Mouse (Mus musculus) erythroblast, embryonic 14.5 days (primary cell): Measurements from ENCODE around the gene Olfr1219. TPM values are rescaled to one million over a fixed set of nuclear protein-coding genes. Genes with fewer than 3 reads are reported as not detected.

Source experiments
- H3K27me3 ChIP-seq: 2 replicates; pipeline ENCODE4 v1.6.1; 2012; ENCODE audit warnings: inconsistent platforms; ENCODE audit not compliant: control insufficient read depth
- H3K36me3 ChIP-seq: 2 replicates; pipeline ENCODE4 v1.6.1; 2012; ENCODE audit warnings: mild to moderate bottlenecking, inconsistent platforms; ENCODE audit not compliant: control insufficient read depth
- H3K4me1 ChIP-seq: 2 replicates; pipeline ENCODE4 v1.6.1; 2012; ENCODE audit warnings: inconsistent platforms; ENCODE audit not compliant: control insufficient read depth
- H3K4me3 ChIP-seq: replicated peaks from 2 replicates; pipeline ENCODE3; 2012; ENCODE audit warnings: moderate library complexity, mild to moderate bottlenecking, inconsistent platforms
- H3K9me3 ChIP-seq: 2 replicates; pipeline ENCODE4 v1.6.1; 2012; ENCODE audit warnings: low read length, inconsistent platforms, mixed read lengths; ENCODE audit not compliant: control insufficient read depth
- GATA1 ChIP-seq: IDR thresholded peaks from 2 replicates; pipeline ENCODE4 v1.6.1; 2012; ENCODE audit warnings: low read length, inconsistent platforms, mixed read lengths
- TAL1 ChIP-seq: IDR thresholded peaks from 3 replicates; pipeline ENCODE4 v1.6.1; 2012; ENCODE audit warnings: low read length, inconsistent platforms, mixed read lengths
- polyA plus RNA-seq: library from polyadenylated mRNA; stranded (reverse); fragments of >175 nt; gene quantifications from 2 replicates; pipeline ENCODE4 v1.2.3, GENCODE M21; 2012

Olfr1219 gene
- polyA plus RNA-seq, result not detected in 2 replicates

GRCm38 (mm10) chr2:89083413-89083812 is at the start of gene Olfr1219:
TSS of gene Olfr1219 (minus strand) at chr2:89083513.
- H3K4me1 ChIP-seq, result no peaks in the 10 kb centered on the region
- no peaks in the 10 kb centered on the region for H3K36me3 ChIP-seq
- no peak within 1 kb of the TSS for H3K4me3 ChIP-seq
- H3K27me3 ChIP-seq, result no peaks in the 10 kb centered on the region
- H3K9me3 ChIP-seq, result no peaks in the 10 kb centered on the region
- TF ChIP-seq GATA1, result no peak
- TF ChIP-seq TAL1, result no peak

- Histone ChIP-seq H3K36me3 (no peaks in the 10 kb centered on the region), H3K9me3 (no peaks in the 10 kb centered on the region)
- TF ChIP-seq GATA1 (no peak), TAL1 (no peak)
Observed at GRCm38 (mm10) chr2:89132954-89133353, 49.6 kb upstream of the Olfr1219 start, which contains the start of gene Olfr1222. TSS of gene Olfr1222 (minus strand) at chr2:89133054.

GRCm38 (mm10) chr2:89117183-89117582 is 33.9 kb upstream of the Olfr1219 start, which contains the start of gene Olfr1221:
TSS of gene Olfr1221 (minus strand) at chr2:89117283.
- no peak within 1 kb of the TSS for H3K4me3 ChIP-seq
- no peaks in the 10 kb centered on the region for H3K4me1 ChIP-seq
- no peaks in the 10 kb centered on the region for H3K36me3 ChIP-seq
- no peaks in the 10 kb centered on the region for H3K9me3 ChIP-seq
- TF ChIP-seq GATA1 (no peak), TAL1 (no peak)
- H3K27me3 ChIP-seq, result no peaks in the 10 kb centered on the region

More at GRCm38 (mm10) chr2:89132954-89133353, 49.6 kb upstream of the Olfr1219 start, which contains the start of gene Olfr1222:
- H3K4me1 ChIP-seq, result no peaks in the 10 kb centered on the region
- H3K27me3 ChIP-seq, result no peaks in the 10 kb centered on the region
- no peak within 1 kb of the TSS for H3K4me3 ChIP-seq

GRCm38 (mm10) chr2:89106735-89107134 is 23.4 kb upstream of the Olfr1219 start, which contains the start of gene Olfr1220:
TSS of gene Olfr1220 (minus strand) at chr2:89106835.
- Histone ChIP-seq H3K36me3 (no peaks in the 10 kb centered on the region), H3K9me3 (peaks cover 2% of the 10 kb centered on the region; the same call in 1 of the 2 replicates), H3K4me3 (no peak within 1 kb of the TSS), H3K4me1 (no peaks in the 10 kb centered on the region), H3K27me3 (no peaks in the 10 kb centered on the region)
- TF ChIP-seq TAL1 (no peak), GATA1 (no peak)

- Histone ChIP-seq H3K27me3 (no peaks in the 10 kb centered on the region), H3K4me3 (no peak overlapping the region), H3K9me3 (no peaks in the 10 kb centered on the region), H3K4me1 (no peaks in the 10 kb centered on the region), H3K36me3 (no peaks in the 10 kb centered on the region)
- no peak for TF ChIP-seq TAL1
- TF ChIP-seq GATA1, result no peak
Observed at GRCm38 (mm10) chr2:89105651-89106050, 22.3 kb upstream of the Olfr1219 start.

- TF ChIP-seq TAL1, result no peak
- no peak for TF ChIP-seq GATA1
- no peaks in the 10 kb centered on the region for H3K4me1 ChIP-seq
- H3K36me3 ChIP-seq, result no peaks in the 10 kb centered on the region
- H3K27me3 ChIP-seq, result no peaks in the 10 kb centered on the region
- no peak overlapping the region for H3K4me3 ChIP-seq
- 0 out of 2 replicates have a peak, but pooled peaks cover 2% of the 10 kb centered on the region for H3K9me3 ChIP-seq
Observed at GRCm38 (mm10) chr2:89093848-89094247, 10.5 kb upstream of the Olfr1219 start.

- H3K4me1 ChIP-seq, result no peaks in the 10 kb centered on the region
- H3K4me3 ChIP-seq, result no peak overlapping the region
- no peaks in the 10 kb centered on the region for H3K9me3 ChIP-seq
- no peaks in the 10 kb centered on the region for H3K36me3 ChIP-seq
- no peak for TF ChIP-seq GATA1
- TF ChIP-seq TAL1, result no peak
- H3K27me3 ChIP-seq, result no peaks in the 10 kb centered on the region
Observed at GRCm38 (mm10) chr2:89081487-89081886, 1.8 kb downstream of the Olfr1219 start.

GRCm38 (mm10) chr2:89061087-89061486 is 22.2 kb downstream of the Olfr1219 start, which contains the start of gene Olfr1218:
TSS of gene Olfr1218 (minus strand) at chr2:89061187.
- TF ChIP-seq GATA1 (no peak), TAL1 (no peak)
- no peaks in the 10 kb centered on the region for H3K4me1 ChIP-seq
- no peak within 1 kb of the TSS for H3K4me3 ChIP-seq
- no peaks in the 10 kb centered on the region for H3K36me3 ChIP-seq
- H3K9me3 ChIP-seq, result no peaks in the 10 kb centered on the region
- no peaks in the 10 kb centered on the region for H3K27me3 ChIP-seq

- Histone ChIP-seq H3K27me3 (no peaks in the 10 kb centered on the region), H3K9me3 (no peaks in the 10 kb centered on the region), H3K4me1 (no peaks in the 10 kb centered on the region), H3K4me3 (no peak within 1 kb of the TSS), H3K36me3 (no peaks in the 10 kb centered on the region)
- TF ChIP-seq GATA1 (no peak), TAL1 (no peak)
Observed at GRCm38 (mm10) chr2:89031965-89032364, 51.3 kb downstream of the Olfr1219 start, which contains the start of gene Olfr1217. TSS of gene Olfr1217 (minus strand) at chr2:89032065.

Other genes starting within 250 kb of the Olfr1219 start
- gene Olfr1204, start 234.2 kb downstream of the Olfr1219 start, polyA plus RNA-seq, result not detected in 2 replicates
- not detected in 2 replicates for gene Olfr1206, start 220.3 kb downstream of the Olfr1219 start, polyA plus RNA-seq
- gene Olfr1208, start 181.2 kb downstream of the Olfr1219 start, polyA plus RNA-seq, result not detected in 2 replicates
- gene Olfr1209, start 168.4 kb downstream of the Olfr1219 start, polyA plus RNA-seq, result not detected in 2 replicates
- not detected in 2 replicates for gene Olfr1211, start 145.4 kb downstream of the Olfr1219 start, polyA plus RNA-seq
- not detected in 2 replicates for gene Olfr1212, start 129.5 kb downstream of the Olfr1219 start, polyA plus RNA-seq
- not detected in 2 replicates for gene Gm13762, start 103.2 kb downstream of the Olfr1219 start, polyA plus RNA-seq
- not detected in 2 replicates for gene Olfr1214, start 90.9 kb downstream of the Olfr1219 start, polyA plus RNA-seq
- not detected in 2 replicates for gene Olfr1215, start 76.5 kb downstream of the Olfr1219 start, polyA plus RNA-seq
- not detected in 2 replicates for gene Olfr1216, start 65.2 kb downstream of the Olfr1219 start, polyA plus RNA-seq
- gene Olfr1217, start 51.4 kb downstream of the Olfr1219 start, polyA plus RNA-seq, result not detected in 2 replicates
- not detected in 2 replicates for gene Olfr1218, start 22.3 kb downstream of the Olfr1219 start, polyA plus RNA-seq
- gene Olfr1220, start 23.3 kb upstream of the Olfr1219 start, polyA plus RNA-seq, result not detected in 2 replicates
- not detected in 2 replicates for gene Olfr1221, start 33.8 kb upstream of the Olfr1219 start, polyA plus RNA-seq
- not detected in 2 replicates for gene Olfr1222, start 49.5 kb upstream of the Olfr1219 start, polyA plus RNA-seq
- not detected in 2 replicates for gene Olfr1223, start 68.0 kb upstream of the Olfr1219 start, polyA plus RNA-seq
- not detected in 2 replicates for gene Olfr1224-ps1, start 80.6 kb upstream of the Olfr1219 start, polyA plus RNA-seq
- gene Olfr1225, start 91.2 kb upstream of the Olfr1219 start, polyA plus RNA-seq, result not detected in 2 replicates
- not detected in 2 replicates for gene Olfr1226, start 116.5 kb upstream of the Olfr1219 start, polyA plus RNA-seq
- gene Olfr1228, start 170.5 kb upstream of the Olfr1219 start, polyA plus RNA-seq, result not detected in 2 replicates
- gene Olfr1229, start 204.5 kb upstream of the Olfr1219 start, polyA plus RNA-seq, result not detected in 2 replicates
- not detected in 2 replicates for gene Olfr1230, start 213.8 kb upstream of the Olfr1219 start, polyA plus RNA-seq
- not detected in 2 replicates for gene Olfr1231, start 223.6 kb upstream of the Olfr1219 start, polyA plus RNA-seq
- not detected in 2 replicates for gene Olfr1232, start 246.2 kb upstream of the Olfr1219 start, polyA plus RNA-seq